Mouse (Mus musculus): ENCODE measurements around the gene Iqcg.

- TF ChIP-seq MAFK (IDR thresholded peaks at IDR 0.05; ENCODE audit: insufficient read depth, low read depth, low read length) (no peak), CHD2 (IDR thresholded peaks at IDR 0.05; ENCODE audit: low read depth, low read length) (no peak), ZC3H11A (IDR thresholded peaks at IDR 0.05; ENCODE audit: borderline replicate concordance, low read depth, low read length) (no peak), HCFC1 (IDR thresholded peaks at IDR 0.05; ENCODE audit: borderline replicate concordance, insufficient read depth, low read length) (no peak)
These were observed 29.6 kb upstream of the Iqcg start for GRCm38 (mm10) chr16:33085666-33086065.

Measured in ES-E14 (cell line).